Mouse (Mus musculus): ENCODE results near the gene Asb10.
A peak's percentile ranks its signal among the peaks of the same experiment; 100 is the strongest.
"Not testable (repeated sequence)": the region's sequence is repeated elsewhere in the genome, so short reads cannot be mapped to it uniquely, and the experiment has no call there.

The Asb10 gene

GRCm38 (mm10) chr5:24540387-24541143 is at the start of gene Asb10:
Gene Asb10 (minus strand): TSS chr5:24540978.
- DNase-seq (ENCODE audit: low read depth) = no peak

DNA sequence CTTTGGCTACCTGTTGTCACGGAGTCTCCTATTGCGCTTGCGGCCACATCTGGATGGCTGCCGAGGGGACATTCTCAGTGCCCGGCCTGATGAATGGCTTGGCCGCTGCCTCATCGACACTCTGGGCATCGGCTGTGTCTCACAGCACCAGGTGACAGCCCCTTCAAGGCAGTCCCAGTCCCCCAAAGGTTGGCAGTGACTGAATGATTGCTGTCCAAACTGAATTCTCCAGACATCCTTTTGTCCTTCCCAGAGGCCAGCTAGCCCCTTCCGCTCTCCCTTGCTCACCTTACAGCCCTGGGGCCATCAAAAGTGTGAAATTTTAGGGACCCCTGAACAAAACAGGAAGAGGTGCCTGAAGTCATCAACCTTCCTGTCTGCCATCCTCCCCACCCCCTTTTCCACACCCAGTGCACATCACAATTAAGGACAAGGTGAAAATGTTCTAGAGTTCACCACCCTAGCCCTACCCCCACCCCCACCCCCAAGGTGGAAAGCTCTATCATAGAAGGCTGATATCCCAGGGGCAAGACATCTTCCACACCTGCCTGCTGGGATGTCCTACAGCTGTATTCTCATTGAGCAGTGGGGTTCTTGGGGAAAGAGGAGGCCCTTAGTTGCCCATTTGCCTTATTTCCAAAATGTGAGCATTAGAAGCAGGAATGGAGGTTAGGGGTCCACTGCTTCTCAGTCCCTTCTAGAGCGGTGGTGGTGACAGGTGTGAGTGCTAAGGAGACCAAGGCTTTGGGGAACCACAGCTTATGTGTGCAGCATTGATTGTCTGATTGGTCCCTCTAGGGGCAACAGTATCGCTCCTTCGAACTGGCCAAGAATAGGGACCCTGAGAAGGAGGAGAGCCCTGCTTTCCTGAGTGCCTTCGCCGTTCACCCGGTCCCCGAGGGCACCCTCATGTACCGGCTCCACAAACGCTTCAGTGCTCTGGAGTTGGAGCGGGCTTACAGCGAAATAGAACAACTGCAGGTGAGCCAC is 49.0 kb upstream of the Asb10 start:
- DNase-seq (ENCODE audit: low read depth) = no peak

DNA sequence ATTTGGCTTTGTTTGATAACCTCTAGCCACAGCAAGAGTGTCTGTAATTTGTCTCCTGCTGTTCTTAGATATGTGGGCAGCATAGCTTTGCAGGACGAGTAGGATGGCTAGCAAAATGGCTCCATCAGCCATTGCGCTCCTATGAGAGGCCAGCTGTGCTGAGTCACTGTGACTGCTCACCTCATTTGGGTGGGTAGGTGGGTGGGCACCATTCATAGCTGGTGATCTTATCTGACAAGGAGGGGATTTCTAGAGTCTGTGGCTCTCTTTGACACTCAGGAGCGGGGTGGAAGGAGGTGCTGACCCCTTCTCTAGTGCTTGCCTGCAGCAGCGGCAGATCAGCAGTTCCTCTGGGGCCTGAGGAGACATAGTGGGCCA is 46.4 kb upstream of the Asb10 start:
- no peak for DNase-seq (ENCODE audit: low read depth)

- no peak for DNase-seq (ENCODE audit: low read depth)
Measured at GRCm38 (mm10) chr5:24586547-24587199, 45.9 kb upstream of the Asb10 start, which contains the start of gene Chpf2. Gene Chpf2 (plus strand): TSS chr5:24586741.

DNA sequence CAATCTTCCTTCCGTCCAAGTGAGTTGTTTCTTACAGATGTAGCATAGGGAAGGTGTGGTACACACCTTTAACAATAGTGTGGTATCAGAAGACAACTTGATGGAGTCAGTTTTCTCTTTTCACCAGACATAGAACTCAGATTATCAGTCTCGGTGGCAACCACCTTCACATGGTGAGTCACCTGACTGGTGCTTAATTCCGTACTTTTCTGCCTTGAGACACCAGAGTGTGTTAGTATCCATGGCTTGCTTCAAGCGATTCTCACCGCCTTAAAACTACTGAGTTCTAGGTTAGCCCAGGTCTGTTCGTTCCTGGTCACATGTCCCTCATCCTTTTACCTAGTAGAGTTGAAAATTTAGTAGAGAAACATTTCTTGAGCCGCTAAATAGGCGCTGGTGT is 45.3 kb upstream of the Asb10 start:
- DNase-seq (ENCODE audit: low read depth) = no peak

GRCm38 (mm10) chr5:24578109-24578963 is 37.6 kb upstream of the Asb10 start:
- no peak for DNase-seq (ENCODE audit: low read depth)

DNA sequence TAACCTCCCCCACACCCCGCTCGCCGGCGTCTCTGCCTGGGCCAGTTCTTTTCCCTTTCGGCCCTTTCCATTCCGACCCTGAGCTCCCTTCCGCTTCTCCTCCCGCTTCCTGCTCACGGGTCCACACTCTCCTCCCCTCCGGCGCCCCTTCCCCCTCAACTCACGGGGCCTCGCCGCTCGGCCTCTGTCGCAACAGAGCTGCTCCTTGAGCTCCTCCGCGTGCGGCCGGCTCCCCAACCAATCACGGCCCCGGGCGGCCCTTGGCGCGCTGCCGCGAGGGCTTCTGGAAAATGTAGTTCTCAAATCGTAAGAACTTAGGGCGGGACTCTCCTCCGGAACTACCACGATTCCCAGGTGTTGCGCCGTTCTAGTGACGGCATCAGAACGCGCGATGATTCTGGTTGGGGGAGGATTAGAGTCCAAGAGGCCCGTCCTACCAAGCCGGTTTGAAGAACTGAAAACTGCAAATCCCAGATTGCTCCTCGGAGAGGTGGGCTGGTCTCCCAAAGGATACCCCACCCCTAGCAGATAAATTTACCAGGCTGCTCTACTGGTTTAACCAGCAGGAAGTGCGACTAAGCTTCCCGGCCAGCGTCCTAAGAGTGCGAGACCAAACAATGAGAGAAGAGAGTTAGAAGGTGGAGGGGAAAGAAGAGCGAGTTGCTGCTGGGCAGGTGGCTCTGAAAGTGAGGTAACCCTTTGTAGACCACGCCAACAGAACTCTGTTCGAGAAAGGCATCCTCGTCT is 36.6 kb upstream of the Asb10 start, which contains the start of gene Abcf2:
Gene Abcf2 (minus strand): TSS at position 285 of the 747 bp plus-strand sequence.
- DNase-seq (ENCODE audit: low read depth) = peak; percentile 100

GRCm38 (mm10) chr5:24576801-24577182 is 36.0 kb upstream of the Asb10 start:
- no peak for DNase-seq (ENCODE audit: low read depth)

DNA sequence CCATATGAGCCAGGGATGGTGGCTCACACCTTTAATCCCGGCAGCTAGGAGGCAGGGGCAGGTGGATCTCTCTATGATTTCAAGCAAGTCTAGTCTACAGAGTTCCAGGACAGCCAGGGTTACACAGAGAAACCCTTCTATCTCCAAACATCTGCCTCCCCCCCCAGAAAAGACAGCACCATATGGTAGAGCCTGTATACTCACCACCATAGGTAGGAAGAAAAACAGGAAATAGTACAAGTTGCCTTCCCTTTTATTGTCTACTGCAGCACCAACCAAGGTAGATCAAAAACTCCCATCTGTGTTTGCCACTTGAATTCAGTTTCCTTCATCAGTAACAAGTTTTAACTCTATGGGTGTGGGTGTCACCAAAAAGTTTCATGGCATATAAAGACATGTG is 35.2 kb upstream of the Asb10 start:
- DNase-seq (ENCODE audit: low read depth) = no peak

DNA sequence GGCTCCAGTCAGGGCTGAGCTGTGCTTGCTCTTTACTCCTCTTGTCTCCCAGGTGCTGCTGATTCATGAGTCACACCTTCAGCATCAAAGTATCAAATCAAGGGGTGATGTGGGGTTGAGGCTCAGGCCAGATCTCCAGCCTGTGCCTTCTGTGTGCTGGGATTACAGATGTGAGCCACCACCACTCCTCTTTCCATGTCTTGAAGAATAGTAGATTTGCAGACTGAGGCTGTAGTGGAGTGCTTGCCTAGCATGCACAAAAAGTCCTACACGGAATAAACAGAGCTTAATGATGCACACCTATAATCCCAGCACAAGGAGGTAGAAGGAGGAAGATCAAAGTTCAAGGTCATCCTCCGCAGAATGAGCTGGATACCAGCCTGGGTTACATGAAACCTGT is 15.9 kb upstream of the Asb10 start, which contains the start of gene 4931409K22Rik:
Gene 4931409K22Rik (minus strand): TSS at position 101 of the 400 bp plus-strand sequence.
- DNase-seq (ENCODE audit: low read depth) = no peak

GRCm38 (mm10) chr5:24555335-24555734 is 14.6 kb upstream of the Asb10 start:
- DNase-seq (ENCODE audit: low read depth) = not testable (repeated sequence)

GRCm38 (mm10) chr5:24553621-24554244 is 13.0 kb upstream of the Asb10 start:
- DNase-seq (ENCODE audit: low read depth) = peak; percentile 24

GRCm38 (mm10) chr5:24551317-24551688 is 10.5 kb upstream of the Asb10 start:
- DNase-seq (ENCODE audit: low read depth) = no peak

GRCm38 (mm10) chr5:24550598-24551316 is 10.0 kb upstream of the Asb10 start:
- DNase-seq (ENCODE audit: low read depth) = no peak

- no peak for DNase-seq (ENCODE audit: low read depth)
Measured at GRCm38 (mm10) chr5:24542643-24543042, 1.9 kb upstream of the Asb10 start.

DNA sequence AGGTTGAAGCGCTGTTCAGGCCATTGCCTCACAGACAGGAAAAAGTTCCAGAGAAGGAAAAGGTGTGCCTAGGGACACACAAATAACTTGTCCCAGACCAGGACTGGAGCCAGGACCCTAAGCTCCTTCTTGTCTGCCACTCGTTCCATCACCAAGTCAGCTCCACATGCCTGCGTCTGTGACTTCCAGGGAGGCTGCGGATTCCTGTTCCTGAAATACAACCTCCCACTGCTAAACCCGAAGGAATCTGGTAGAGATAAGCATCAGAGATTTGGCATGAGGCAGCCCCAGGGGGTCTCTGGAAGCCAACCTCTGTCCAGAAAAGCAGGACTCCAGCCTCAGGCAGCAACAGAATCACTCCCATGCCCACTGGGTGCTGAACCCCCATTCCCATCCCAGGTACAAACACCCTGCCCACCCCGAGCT is 379 bp upstream of the Asb10 start:
- DNase-seq (ENCODE audit: low read depth) = no peak

GRCm38 (mm10) chr5:24539571-24540296 is 1.0 kb downstream of the Asb10 start:
- no peak for DNase-seq (ENCODE audit: low read depth)

DNA sequence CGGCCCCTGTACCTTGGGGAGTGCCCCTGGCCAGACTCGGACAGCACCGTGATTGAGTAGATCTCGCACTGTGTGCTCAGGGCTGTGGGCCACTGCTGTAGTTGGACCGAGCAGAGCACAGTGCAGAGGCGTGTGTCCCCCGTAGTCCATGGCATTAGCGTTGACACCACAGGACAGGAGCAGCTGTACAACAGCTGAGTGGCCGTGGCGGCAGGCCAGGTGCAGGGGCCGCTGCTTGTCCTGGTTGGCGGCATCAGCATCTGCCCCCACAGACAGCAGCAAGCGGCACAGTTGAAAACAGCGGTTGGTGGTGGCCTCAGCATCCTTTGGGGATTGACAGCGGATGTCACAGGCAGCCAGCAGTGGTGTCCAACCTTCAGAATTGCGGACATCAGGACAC is 3.2 kb downstream of the Asb10 start:
- no peak for DNase-seq (ENCODE audit: low read depth)

DNA sequence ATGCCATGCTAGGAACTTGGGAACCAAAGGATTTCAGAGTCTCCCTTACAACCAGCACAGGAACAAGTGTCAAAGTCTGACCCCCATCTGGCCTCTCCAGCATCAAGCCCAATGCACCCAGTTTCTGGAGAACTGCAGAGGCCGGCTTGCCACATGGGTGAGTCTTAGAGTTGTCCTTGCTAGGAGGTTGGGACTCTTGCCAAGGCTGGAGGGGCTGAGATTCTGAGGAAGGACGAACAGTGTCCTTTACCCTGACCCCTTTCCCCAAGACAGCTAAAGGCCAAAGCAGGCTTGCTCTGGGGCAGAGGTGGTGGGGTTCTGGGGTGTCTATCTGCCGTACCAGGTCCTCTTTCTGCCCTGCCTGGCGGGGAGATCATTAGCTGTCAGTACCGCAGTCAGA is 4.3 kb downstream of the Asb10 start:
- DNase-seq (ENCODE audit: low read depth) = no peak
